Mouse (Mus musculus) hindbrain, embryonic 14.5 days (tissue): ENCODE data around the gene Rab5a. TPM values are rescaled to one million over a fixed set of nuclear protein-coding genes. Genes with fewer than 3 reads are reported as not detected.
A peak's percentile ranks its signal among the peaks of the same experiment; 100 is the strongest.
"Not testable (repeated sequence)": the region's sequence is repeated elsewhere in the genome, so short reads cannot be mapped to it uniquely, and the experiment has no call there.

Experiments used
- ATAC-seq: fragments of 200-750 bp; cut with Nextera tagmentation; 2 replicates; pipeline ENCODE4 v1.8.0; 2017; ENCODE audit warnings: moderate number of reproducible peaks, mild to moderate bottlenecking, moderate TSS enrichment, moderate library complexity; ENCODE audit not compliant: low FRiP score
- DNase-seq: peaks from one replicate; pipeline ENCODE4 v3.0.0-alpha.2; 2015; ENCODE audit warnings: low spot score
- H3K27ac ChIP-seq: fragments of 300-500 bp; sonication (generic); 2 replicates; pipeline ENCODE4 v1.5.1; 2014; ENCODE audit warnings: mild to moderate bottlenecking, moderate library complexity
- H3K27me3 ChIP-seq: fragments of 300-500 bp; sonication (generic); 2 replicates; pipeline ENCODE4 v1.6.1; 2014; ENCODE audit warnings: mild to moderate bottlenecking, low read length, mixed read lengths; ENCODE audit not compliant: control insufficient read depth, insufficient read depth
- H3K36me3 ChIP-seq: fragments of 300-500 bp; sonication (generic); replicated peaks from 2 replicates; pipeline ENCODE4 v1.6.1; 2014; ENCODE audit not compliant: control insufficient read depth, insufficient read depth
- H3K4me1 ChIP-seq: fragments of 300-500 bp; sonication (generic); replicated peaks from 2 replicates; pipeline ENCODE4 v1.6.1; 2014; ENCODE audit warnings: antibody characterized with exemption, low read length, mixed read lengths; ENCODE audit not compliant: control insufficient read depth, insufficient read depth
- H3K4me2 ChIP-seq: fragments of 300-500 bp; sonication (generic); replicated peaks from 2 replicates; pipeline ENCODE4 v1.6.1; 2014; ENCODE audit warnings: mild to moderate bottlenecking, moderate library complexity
- H3K4me3 ChIP-seq: fragments of 300-500 bp; sonication (generic); replicated peaks from 2 replicates; pipeline ENCODE4 v1.5.1; 2014; ENCODE audit warnings: mild to moderate bottlenecking, low read length
- H3K9ac ChIP-seq: fragments of 300-500 bp; sonication (generic); 2 replicates; pipeline ENCODE4 v1.6.1; 2014
- H3K9me3 ChIP-seq: fragments of 300-500 bp; sonication (generic); 2 replicates; pipeline ENCODE4 v1.6.1; 2016; ENCODE audit warnings: low read length; ENCODE audit not compliant: control insufficient read depth
- whole genome bisulfite sequencing: fragments of 180-500 bp; shearing (Covaris S2); extraction: QIAGEN DNeasy Blood & Tissue Kit; methylation state at CpG from one replicate; pipeline ENCODE4 v1.1.7; 2014; 5-methylcytosine and 5-hydroxymethylcytosine counted together
- polyA plus RNA-seq: library from polyadenylated mRNA; unstranded; fragments of >200 nt; fragmentation: Nextera tagmentation; extraction: Ambion mirVana; gene quantifications from 2 replicates; pipeline ENCODE4 v1.2.1, GENCODE M21; 2014

The Rab5a gene
- polyA plus RNA-seq, 1 experiment from 2014 or later: 122 TPM

DNA sequence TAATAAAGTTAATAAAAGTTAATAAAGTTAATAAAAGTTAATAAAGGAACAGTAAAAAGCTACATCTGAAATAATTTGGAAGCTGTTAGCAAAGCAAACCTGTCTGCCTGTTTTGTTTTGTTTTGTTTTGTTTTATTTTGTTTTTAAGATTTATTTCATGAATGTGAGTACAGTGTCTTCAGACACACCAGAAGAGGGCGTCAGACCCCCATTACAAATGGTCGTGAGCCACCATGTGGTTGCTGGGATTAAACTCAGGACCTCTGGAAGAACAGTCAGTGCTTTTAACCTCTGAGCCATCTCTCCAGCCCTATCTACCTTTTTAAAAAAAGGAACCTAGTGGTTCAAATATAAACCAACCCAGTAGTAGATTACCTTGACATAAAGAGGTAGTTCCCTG lies 52.1 kb downstream of the Rab5a start:
- H3K27me3 ChIP-seq: no peaks in the 10 kb centered on the region
- 57% methylated on average over 2 of the region's 2 CpGs for WGBS
- H3K4me1 ChIP-seq: no peaks in the 10 kb centered on the region
- no peak overlapping the region for H3K9ac ChIP-seq
- H3K36me3 ChIP-seq: no peaks in the 10 kb centered on the region
- no peaks in the 10 kb centered on the region for H3K9me3 ChIP-seq
- ATAC-seq: no peak
- no peak overlapping the region for H3K27ac ChIP-seq
- H3K4me3 ChIP-seq: no peak overlapping the region
- no peak overlapping the region for H3K4me2 ChIP-seq
- DNase-seq: no peak

DNA sequence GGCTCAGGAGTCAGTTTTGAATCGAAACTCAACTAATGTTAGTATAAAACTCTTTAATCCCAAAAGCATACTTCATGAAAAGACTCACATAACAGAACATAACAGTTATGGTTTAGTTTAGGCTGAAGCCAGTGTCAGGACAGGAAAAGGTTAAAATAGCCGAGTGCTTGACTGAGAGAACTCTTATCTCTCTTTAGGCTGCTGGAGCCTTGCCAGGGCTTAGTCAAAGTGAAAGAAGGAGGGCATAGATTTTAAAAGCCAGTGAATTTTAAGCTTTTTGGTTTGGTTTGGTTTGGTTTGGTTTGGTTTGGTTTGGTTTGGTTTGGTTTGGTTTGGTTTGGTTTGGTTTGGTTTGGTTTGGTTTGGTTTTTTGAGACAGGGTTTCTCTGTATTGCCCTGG lies 53.4 kb downstream of the Rab5a start:
- no peaks in the 10 kb centered on the region for H3K9me3 ChIP-seq
- H3K9ac ChIP-seq: no peak overlapping the region
- no peak overlapping the region for H3K4me3 ChIP-seq
- WGBS: 75% methylated on average over 2 of the region's 2 CpGs
- H3K27ac ChIP-seq: no peak overlapping the region
- H3K4me2 ChIP-seq: no peak overlapping the region
- H3K27me3 ChIP-seq: no peaks in the 10 kb centered on the region
- no peaks in the 10 kb centered on the region for H3K36me3 ChIP-seq
- ATAC-seq (no peak), DNase-seq (no peak)
- H3K4me1 ChIP-seq: no peaks in the 10 kb centered on the region

DNA sequence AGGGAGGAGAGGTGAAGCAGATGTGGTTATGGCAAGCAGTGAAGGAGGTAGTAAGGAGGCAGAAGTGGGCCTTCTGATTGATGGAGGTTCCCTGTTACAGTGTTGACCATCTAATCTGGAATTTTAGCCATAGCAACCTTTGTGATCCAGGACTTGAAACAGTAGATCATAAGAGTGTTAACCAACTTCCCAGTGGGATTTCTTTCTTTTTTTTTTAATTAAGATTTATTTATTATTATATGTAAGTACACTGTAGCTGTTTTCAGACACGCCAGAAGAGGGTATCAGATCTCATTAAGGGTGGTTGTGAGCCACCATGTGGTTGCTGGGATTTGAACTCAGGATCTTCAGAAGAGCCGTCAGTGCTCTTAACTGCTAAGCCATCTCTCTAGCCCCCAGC lies 60.3 kb downstream of the Rab5a start, which contains the start of gene Pp2d1:
TSS of gene Pp2d1 (minus strand) at position 101 of the 400 bp plus-strand sequence.
- WGBS: 78% methylated on average over 2 of the region's 2 CpGs
- H3K27me3 ChIP-seq, H3K4me1 ChIP-seq, DNase-seq, H3K4me2 ChIP-seq, H3K36me3 ChIP-seq, H3K9ac ChIP-seq, H3K4me3 ChIP-seq, H3K9me3 ChIP-seq, ATAC-seq, H3K27ac ChIP-seq: not testable (repeated sequence)

DNA sequence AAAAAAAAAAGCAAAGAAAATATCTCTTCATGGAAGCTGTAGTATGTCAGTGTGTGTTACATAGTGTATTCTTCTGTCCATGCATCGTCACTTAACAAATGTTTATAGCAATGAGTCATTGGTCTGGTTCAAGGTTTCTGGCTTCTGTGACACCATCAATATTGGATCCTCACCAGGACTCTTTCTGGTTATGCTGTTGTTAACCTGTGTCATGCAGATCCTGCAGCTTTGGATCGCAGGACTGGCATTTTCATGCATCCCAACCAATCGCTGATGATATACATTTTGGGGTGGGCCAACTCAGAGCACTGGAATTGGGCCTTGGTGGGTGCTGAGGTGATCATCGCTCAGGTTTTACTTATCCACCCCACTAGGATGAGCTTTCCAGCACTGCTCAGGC lies 63.5 kb downstream of the Rab5a start:
- H3K27me3 ChIP-seq: no peaks in the 10 kb centered on the region
- ATAC-seq (no peak), DNase-seq (no peak)
- no peak overlapping the region for H3K9ac ChIP-seq
- no peak overlapping the region for H3K27ac ChIP-seq
- H3K9me3 ChIP-seq: no peaks in the 10 kb centered on the region
- no peaks in the 10 kb centered on the region for H3K36me3 ChIP-seq
- WGBS: 93% methylated on average over 4 of the region's 4 CpGs
- no peak overlapping the region for H3K4me3 ChIP-seq
- no peaks in the 10 kb centered on the region for H3K4me1 ChIP-seq
- H3K4me2 ChIP-seq: no peak overlapping the region

DNA sequence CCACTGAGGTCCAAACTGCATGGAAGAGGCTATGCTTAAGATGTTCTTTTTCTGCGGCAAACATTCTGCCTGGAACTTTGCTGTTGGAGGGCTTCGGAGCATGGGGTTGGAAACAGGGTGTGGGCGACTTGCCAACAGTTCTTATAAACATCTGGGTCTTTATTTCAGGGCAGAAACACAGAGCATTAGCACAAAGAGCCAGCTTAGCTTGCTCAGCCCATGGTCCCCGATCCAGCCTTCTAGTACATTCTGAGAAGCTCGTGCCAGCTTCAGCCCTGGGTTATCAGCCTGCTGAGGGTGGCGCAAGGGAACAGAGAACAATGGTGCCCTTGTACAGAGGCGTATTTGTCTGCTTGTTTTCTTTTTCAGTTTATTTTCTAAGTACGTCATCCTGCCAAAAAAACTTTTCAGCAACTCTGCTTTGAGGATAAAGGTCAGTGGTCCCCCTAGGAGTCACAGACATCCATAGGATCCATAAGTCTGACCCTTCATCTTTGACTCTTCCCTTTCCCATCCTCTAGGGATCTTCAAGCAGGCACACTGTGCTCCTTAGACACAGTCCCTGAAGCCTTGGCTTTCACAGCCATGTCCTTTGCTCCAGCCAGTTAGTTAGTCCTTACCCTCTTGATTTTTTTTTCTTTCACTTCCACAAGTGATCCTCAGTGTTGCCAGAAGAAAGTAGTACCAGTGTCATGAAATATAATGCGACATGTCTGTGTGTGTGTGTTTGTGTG lies 64.7 kb downstream of the Rab5a start:
- WGBS: 62% methylated on average over 9 of the region's 9 CpGs
- Histone ChIP-seq H3K4me3 (no peak overlapping the region), H3K4me2 (no peak overlapping the region), H3K9ac (no peak overlapping the region), H3K4me1 (no peaks in the 10 kb centered on the region), H3K27me3 (no peaks in the 10 kb centered on the region), H3K36me3 (no peaks in the 10 kb centered on the region), H3K27ac (no peak overlapping the region), H3K9me3 (no peaks in the 10 kb centered on the region)
- no peak for DNase-seq
- 0 out of 2 replicates have a peak, but pooled peaks have one; percentile 14 for ATAC-seq

DNA sequence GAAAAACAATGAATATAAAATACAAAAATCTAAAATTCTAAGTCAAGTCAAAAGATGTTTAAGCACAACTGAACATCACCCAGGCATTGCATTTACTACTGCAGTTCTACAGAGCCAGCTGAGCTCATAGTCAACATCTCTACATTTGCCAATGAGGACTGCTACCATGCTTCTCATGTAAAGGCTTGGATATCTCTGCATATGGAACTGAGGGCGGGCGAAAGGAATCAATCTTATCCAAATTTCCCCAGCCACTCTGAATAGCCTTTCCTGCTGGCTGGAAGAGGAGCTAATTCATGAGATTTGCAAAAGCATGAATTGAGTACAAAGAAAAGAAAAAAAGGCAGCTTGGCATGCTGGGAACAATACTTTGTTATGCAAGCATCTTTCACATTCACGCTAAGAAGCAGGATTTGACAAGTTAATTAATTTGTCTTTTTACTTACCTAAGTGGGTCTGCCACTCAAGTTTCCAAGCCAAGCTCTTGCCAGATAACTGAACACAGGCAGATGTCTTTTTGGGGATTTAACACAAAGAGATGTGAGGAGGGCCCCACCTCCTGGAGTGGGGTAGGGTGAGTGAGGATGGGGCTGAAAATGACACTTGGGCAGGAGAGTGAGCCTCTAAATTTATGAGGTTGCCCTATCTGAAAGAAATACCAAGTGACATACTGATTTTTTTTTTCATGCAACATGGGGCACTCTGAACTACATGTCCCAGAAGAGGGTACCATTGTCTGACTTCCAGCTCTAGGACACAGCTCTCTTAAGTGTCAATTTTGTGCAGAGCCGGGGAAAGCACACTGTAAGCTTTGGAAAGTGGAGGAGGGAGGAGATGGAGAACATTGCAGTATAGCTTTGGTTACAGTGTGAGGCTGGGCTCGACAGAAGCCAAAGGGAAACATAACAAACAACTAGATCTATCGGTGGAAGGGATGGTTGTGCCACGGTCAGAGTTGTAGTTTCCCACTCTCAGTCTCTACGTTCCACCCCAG lies 72.6 kb downstream of the Rab5a start:
- Histone ChIP-seq H3K27me3 (no peaks in the 10 kb centered on the region), H3K36me3 (no peaks in the 10 kb centered on the region), H3K27ac (no peak overlapping the region), H3K4me1 (no peaks in the 10 kb centered on the region), H3K4me3 (no peak overlapping the region), H3K9ac (no peak overlapping the region), H3K9me3 (no peaks in the 10 kb centered on the region), H3K4me2 (no peak overlapping the region)
- WGBS: 38% methylated on average over 8 of the region's 8 CpGs
- ATAC-seq (0 out of 2 replicates have a peak, but pooled peaks have one; percentile 43), DNase-seq (no peak)

DNA sequence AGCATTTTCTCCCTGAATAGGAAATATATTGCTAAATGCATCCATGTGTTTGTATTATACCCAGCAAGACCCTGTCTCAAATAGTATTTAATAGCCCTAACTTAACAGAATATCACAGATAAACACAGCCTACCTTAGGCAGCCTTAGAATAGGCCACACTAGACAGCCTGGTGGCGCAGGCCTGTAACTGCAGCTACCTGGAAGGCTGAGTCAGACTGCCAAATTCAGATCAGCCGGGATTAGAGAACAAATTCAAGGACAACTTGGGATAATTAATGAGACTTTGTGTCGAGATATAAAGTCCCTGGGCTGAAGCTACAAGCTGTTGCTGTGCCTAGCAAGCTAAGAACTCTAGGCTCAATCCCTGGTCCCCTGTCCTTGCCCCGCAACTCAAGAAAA lies 75.1 kb downstream of the Rab5a start:
- Histone ChIP-seq H3K9me3 (no peaks in the 10 kb centered on the region), H3K4me2 (no peak overlapping the region), H3K27ac (no peak overlapping the region), H3K4me1 (no peaks in the 10 kb centered on the region), H3K4me3 (no peak overlapping the region), H3K36me3 (no peaks in the 10 kb centered on the region), H3K9ac (no peak overlapping the region), H3K27me3 (no peaks in the 10 kb centered on the region)
- WGBS: 72% methylated on average over 4 of the region's 4 CpGs
- no peak for ATAC-seq
- no peak for DNase-seq

DNA sequence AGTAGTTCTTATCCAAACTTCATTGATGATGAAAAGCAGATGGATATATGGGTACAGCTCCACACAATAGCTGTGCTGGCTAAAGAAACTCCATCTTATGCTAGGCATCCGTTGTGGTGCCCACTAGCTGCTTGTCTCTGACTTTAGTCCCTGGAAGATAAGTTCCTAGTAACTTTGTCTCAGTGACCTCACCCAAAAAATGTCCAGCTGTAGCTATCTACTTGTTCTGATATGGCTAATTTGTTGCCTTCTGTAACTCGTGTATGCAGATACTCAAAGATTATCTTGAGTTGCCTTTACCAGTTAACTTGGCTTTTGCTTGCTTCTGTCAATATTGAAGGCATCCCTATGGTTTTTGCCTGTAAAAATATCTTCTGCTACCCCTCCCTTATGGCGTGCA lies 75.8 kb downstream of the Rab5a start:
- H3K27ac ChIP-seq: no peak overlapping the region
- H3K36me3 ChIP-seq: no peaks in the 10 kb centered on the region
- no peaks in the 10 kb centered on the region for H3K4me1 ChIP-seq
- H3K27me3 ChIP-seq: no peaks in the 10 kb centered on the region
- no peak overlapping the region for H3K4me2 ChIP-seq
- no peak for DNase-seq
- no peak overlapping the region for H3K4me3 ChIP-seq
- H3K9ac ChIP-seq: no peak overlapping the region
- WGBS: 86% methylated on average over 3 of the region's 3 CpGs
- ATAC-seq: no peak
- no peaks in the 10 kb centered on the region for H3K9me3 ChIP-seq
